Mouse (Mus musculus) adipose tissue, adult 10 weeks (tissue): ENCODE results near the gene Myh2. TPM values are rescaled to one million over a fixed set of nuclear protein-coding genes. Genes with fewer than 3 reads are reported as not detected.

Experiments used
- polyA plus RNA-seq: library from polyadenylated mRNA; stranded (reverse); fragments of 350-450 nt; fragmentation: Illumina TruSeq; extraction: RNeasy Lipid Tissue Mini Kit (QIAGEN cat#74804); gene quantifications from one replicate; pipeline ENCODE4 v1.2.3, GENCODE M21; 2014; ENCODE audit warnings: low read depth, low replicate concordance

Myh2 gene
- 0.11 TPM for polyA plus RNA-seq

DNA sequence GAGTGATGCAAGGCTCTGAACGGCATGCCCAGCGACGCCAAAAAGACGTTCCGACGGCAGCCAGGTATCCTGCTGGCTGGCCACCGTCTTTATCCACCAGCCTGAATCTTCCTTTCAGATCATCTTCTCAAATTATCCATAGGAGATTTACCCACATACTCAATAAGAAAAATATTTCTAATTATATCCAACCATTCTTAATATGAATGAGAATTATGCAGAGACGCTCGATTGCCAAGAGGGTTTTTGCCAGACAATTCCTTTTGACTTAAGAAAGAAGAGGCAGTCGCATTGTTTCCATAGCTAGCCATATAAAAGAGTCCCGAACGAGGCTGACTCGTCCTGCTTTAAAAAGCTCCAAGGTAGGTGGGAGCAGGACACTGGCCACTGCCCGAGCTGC, at the start of gene Myh2:
Gene Myh2 (plus strand): TSS at position 301 of the 400 bp plus-strand sequence.

DNA sequence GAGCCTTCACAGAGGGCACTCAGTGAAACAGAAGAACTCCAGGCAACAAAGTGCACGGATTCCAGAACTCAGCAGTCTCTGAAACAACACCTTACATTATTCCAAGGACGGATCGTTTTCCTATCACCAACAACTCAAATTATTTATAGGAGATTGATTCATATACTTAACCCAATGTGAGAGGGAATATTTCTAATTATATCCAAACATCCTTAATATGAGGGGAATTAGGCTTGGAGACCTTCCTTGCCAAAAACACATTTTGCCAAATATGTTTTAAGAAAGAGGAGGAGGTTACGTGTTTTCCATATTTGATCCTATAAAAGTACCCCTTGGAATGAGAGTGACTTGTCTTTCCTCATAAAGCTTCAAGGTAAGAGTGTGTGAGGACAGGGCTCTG, 28.9 kb downstream of the Myh2 start, which contains the start of gene Myh1:
Gene Myh1 (plus strand): TSS at position 301 of the 400 bp plus-strand sequence.

DNA sequence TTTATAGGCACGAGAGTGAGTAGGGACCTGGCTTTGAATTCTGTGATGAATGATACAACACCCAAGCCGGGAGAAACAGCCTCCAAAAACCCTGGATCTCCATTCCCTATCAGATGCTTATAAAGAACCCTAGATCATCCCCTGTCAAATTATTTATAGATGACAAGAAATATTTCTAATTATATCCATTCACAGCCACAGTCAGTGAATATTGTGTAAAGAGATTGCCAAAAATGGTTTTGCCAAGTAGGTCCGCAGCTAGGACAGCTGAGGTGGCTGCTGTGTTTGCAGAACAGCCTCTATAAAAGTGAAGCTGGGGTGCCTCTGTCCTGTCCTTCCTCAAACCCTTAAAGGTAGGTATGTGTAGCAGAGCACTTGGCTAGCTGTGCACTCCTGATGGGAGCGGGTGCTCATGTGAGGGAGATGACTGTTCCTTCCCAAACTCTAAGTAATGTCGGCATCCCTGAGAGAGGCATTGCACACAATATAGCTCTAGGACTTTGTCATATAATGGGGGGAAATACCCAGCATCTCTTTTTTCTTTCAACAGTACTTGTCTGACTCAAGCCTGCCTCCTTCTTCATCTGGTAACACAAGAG, 66.8 kb downstream of the Myh2 start, which contains the start of gene Myh4:
Gene Myh4 (plus strand): TSS at position 549 of the 599 bp plus-strand sequence.

Other genes starting within 250 kb of the Myh2 start
- 49.3 TPM for gene Tmem238l, start 214.4 kb upstream of the Myh2 start, polyA plus RNA-seq
- gene Tmem220, start 145.9 kb upstream of the Myh2 start, polyA plus RNA-seq, result 6.7 TPM
- 19.8 TPM for gene Adprm, start 118.4 kb upstream of the Myh2 start, polyA plus RNA-seq
- gene Sco1, start 118.4 kb upstream of the Myh2 start, polyA plus RNA-seq, result 7.9 TPM
- 0.05 TPM for gene Myh3, start 92.7 kb upstream of the Myh2 start, polyA plus RNA-seq
- 1.0 TPM for gene Myh1, start 29.0 kb downstream of the Myh2 start, polyA plus RNA-seq
- gene Myh4, start 67.0 kb downstream of the Myh2 start, polyA plus RNA-seq, result not detected
- gene Myh8, start 106.1 kb downstream of the Myh2 start, polyA plus RNA-seq, result not detected
- gene Myh13, start 150.6 kb downstream of the Myh2 start, polyA plus RNA-seq, result 1.1 TPM